Mouse (Mus musculus) kidney, postnatal 36 days (tissue): ENCODE data around the gene Foxp1.

Experiments
- DNase-seq, 2 experiments: peaks; one replicate each; pipeline ENCODE4 v3.0.0; 2021 to 2022; ENCODE audit warnings: mixed read lengths in 2 of 2

Foxp1 gene

GRCm38 (mm10) chr6:99522359-99523108 lies at the start of gene Foxp1:
Foxp1 (minus strand) TSS chr6:99522721.
- DNase-seq: peak; percentile 84 to 87

- DNase-seq: no peak
Observed at GRCm38 (mm10) chr6:99572071-99572470, 49.5 kb upstream of the Foxp1 start.

GRCm38 (mm10) chr6:99566921-99567320 lies 44.4 kb upstream of the Foxp1 start:
- DNase-seq: no peak

GRCm38 (mm10) chr6:99564766-99565165 lies 42.2 kb upstream of the Foxp1 start:
- no peak for DNase-seq

- no peak for DNase-seq
Observed at GRCm38 (mm10) chr6:99556950-99557349, 34.4 kb upstream of the Foxp1 start.

- no peak for DNase-seq
Observed at GRCm38 (mm10) chr6:99552816-99553215, 30.3 kb upstream of the Foxp1 start.

GRCm38 (mm10) chr6:99546416-99546815 lies 23.9 kb upstream of the Foxp1 start:
- no peak for DNase-seq

- no peak for DNase-seq
Observed at GRCm38 (mm10) chr6:99545437-99545836, 22.9 kb upstream of the Foxp1 start.

GRCm38 (mm10) chr6:99541105-99541504 lies 18.6 kb upstream of the Foxp1 start:
- DNase-seq: no peak

- no peak for DNase-seq
Observed at GRCm38 (mm10) chr6:99540653-99541052, 18.1 kb upstream of the Foxp1 start.

GRCm38 (mm10) chr6:99540146-99540545 lies 17.6 kb upstream of the Foxp1 start:
- no peak for DNase-seq

GRCm38 (mm10) chr6:99538194-99538941 lies 15.8 kb upstream of the Foxp1 start:
- no peak for DNase-seq

GRCm38 (mm10) chr6:99534211-99534745 lies 11.8 kb upstream of the Foxp1 start:
- no peak for DNase-seq

GRCm38 (mm10) chr6:99532458-99532857 lies 9.9 kb upstream of the Foxp1 start:
- no peak for DNase-seq

- DNase-seq: no peak
Observed at GRCm38 (mm10) chr6:99528972-99529371, 6.5 kb upstream of the Foxp1 start.

GRCm38 (mm10) chr6:99527457-99528105 lies 5.1 kb upstream of the Foxp1 start:
- no peak for DNase-seq

- peak; percentile 35 to 64 for DNase-seq
Observed at GRCm38 (mm10) chr6:99525351-99525750, 2.8 kb upstream of the Foxp1 start.

GRCm38 (mm10) chr6:99523679-99524370 lies 1.3 kb upstream of the Foxp1 start:
- peak in 1 of 2 experiments; percentile 34 for DNase-seq

GRCm38 (mm10) chr6:99523109-99523632 lies 650 bp upstream of the Foxp1 start:
- DNase-seq: peak; percentile 83 to 86

- peak; percentile 21 to 66 for DNase-seq
Observed at GRCm38 (mm10) chr6:99521641-99522358, 721 bp downstream of the Foxp1 start.

- peak; percentile 55 to 71 for DNase-seq
Observed at GRCm38 (mm10) chr6:99521038-99521640, 1.4 kb downstream of the Foxp1 start.
